Comparison of ENCODE assay signal across 9 mouse cellular contexts in genomic region chr1:170479458-170479798, GRCm38 (mm10).
A peak's percentile ranks its signal among the peaks of the same experiment; 100 is the strongest.
DNase-seq lines count a peak whose midpoint lies in the region; ATAC-seq and TF ChIP-seq lines count a peak whose summit lies in the region.
"Had no signal": no experiment of that assay in that cellular context is flagged by ENCODE, and none has a peak within 500 bp of the region (broad histone marks: within the 10 kb centered on the region; RNA-seq: fewer than 3 reads in every experiment).

No protein-coding gene starts in this region.

- peak; percentile 83 for ATAC-seq in kidney, embryonic 15.5 days (replicated peaks; ENCODE audit: low FRiP score)
- peak; percentile 5; the same call in 1 of the 2 replicates for ATAC-seq in intestine, postnatal 0 days

- peaks cover 66% of the 10 kb centered on the region for H3K4me1 ChIP-seq in kidney, embryonic 15.5 days
- H3K4me1 ChIP-seq in embryonic facial prominence, embryonic 10.5 days, result peaks cover 70% of the 10 kb centered on the region
- H3K4me1 ChIP-seq in intestine, postnatal 0 days (replicated peaks; ENCODE audit: control insufficient read depth, insufficient read depth, low read length), result peaks cover 18% of the 10 kb centered on the region

- no peaks in the 10 kb centered on the region for H3K36me3 ChIP-seq in kidney, embryonic 15.5 days
- H3K36me3 ChIP-seq in embryonic facial prominence, embryonic 10.5 days (replicated peaks), result no peaks in the 10 kb centered on the region
- no peaks in the 10 kb centered on the region for H3K36me3 ChIP-seq in intestine, postnatal 0 days (ENCODE audit: control insufficient read depth, insufficient read depth)

- H3K9me3 ChIP-seq in kidney, embryonic 15.5 days (replicated peaks), result no peaks in the 10 kb centered on the region
- H3K9me3 ChIP-seq in embryonic facial prominence, embryonic 10.5 days, result no peaks in the 10 kb centered on the region
- H3K9me3 ChIP-seq in intestine, postnatal 0 days (ENCODE audit: control insufficient read depth), result no peaks in the 10 kb centered on the region

- peak overlapping the region; percentile 92 for H3K27ac ChIP-seq in kidney, embryonic 15.5 days
- H3K27ac ChIP-seq in embryonic facial prominence, embryonic 10.5 days (replicated peaks), result peak overlapping the region; percentile 71; the same call in 1 of the 2 replicates
- no peak overlapping the region; the same call in 1 of the 2 replicates for H3K27ac ChIP-seq in intestine, postnatal 0 days (ENCODE audit: low read depth, low read length)
- H3K27ac ChIP-seq: gastrocnemius, adult 2 months had no signal

- 13% methylated on average over 3 of the region's 3 CpGs for WGBS in kidney, embryonic 15.5 days
- 14% methylated on average over 3 of the region's 3 CpGs for WGBS in embryonic facial prominence, embryonic 10.5 days
- WGBS in intestine, postnatal 0 days, result 4% methylated on average over 3 of the region's 3 CpGs

- TF ChIP-seq CTCF in intestine, postnatal 0 days (IDR thresholded peaks at IDR 0.05; ENCODE audit: low read depth), result no peak

- H3K4me2 ChIP-seq in kidney, embryonic 15.5 days, result no peak overlapping the region
- peak overlapping the region; percentile 35; the same call in 1 of the 2 replicates for H3K4me2 ChIP-seq in intestine, postnatal 0 days (replicated peaks; ENCODE audit: low read depth)

- no peaks in the 10 kb centered on the region for H3K27me3 ChIP-seq in kidney, embryonic 15.5 days
- no peaks in the 10 kb centered on the region for H3K27me3 ChIP-seq in embryonic facial prominence, embryonic 10.5 days (replicated peaks; ENCODE audit: low read depth, poor library complexity, severe bottlenecking)
- no peaks in the 10 kb centered on the region for H3K27me3 ChIP-seq in intestine, postnatal 0 days (replicated peaks; ENCODE audit: control insufficient read depth, insufficient read depth, low read length)

- H3K9ac ChIP-seq in kidney, embryonic 15.5 days, result no peak overlapping the region
- H3K9ac ChIP-seq in intestine, postnatal 0 days (ENCODE audit: low read depth, low read length), result no peak overlapping the region

- no peak for DNase-seq in kidney, adult 11 months
- peak; percentile 60 for DNase-seq in embryonic facial prominence, embryonic 10.5 days (ENCODE audit: low spot score)
- peak; percentile 65 for DNase-seq in mesoderm, embryonic 11.5 days (ENCODE audit: low read depth, low spot score)
- DNase-seq in right cerebral cortex, postnatal 10 days (ENCODE audit: low spot score in 2 of 2), result no peak
- no peak for DNase-seq in cerebellum, postnatal 25 days
- DNase-seq: cerebellum, postnatal 36 days; gastrocnemius, adult 2 months had no signal

- no peak overlapping the region for H3K4me3 ChIP-seq in kidney, embryonic 15.5 days (replicated peaks)
- no peak overlapping the region for H3K4me3 ChIP-seq in embryonic facial prominence, embryonic 10.5 days
- no peak overlapping the region for H3K4me3 ChIP-seq in intestine, postnatal 0 days (ENCODE audit: low read depth, low read length)
- H3K4me3 ChIP-seq: gastrocnemius, adult 2 months had no signal

Comparison
In these comparisons a context has a peak if more than half of its experiments do, and no peak if none do; other contexts are left out.
1. DNase-seq: peak in embryonic facial prominence, embryonic 10.5 days (single experiment) and mesoderm, embryonic 11.5 days (single experiment); none in kidney, adult 11 months (single experiment), right cerebral cortex, postnatal 10 days (0 of 2) and cerebellum, postnatal 25 days (0 of 2).